Mouse (Mus musculus) bone marrow macrophage, adult 2 months (primary cell): ENCODE results near the gene Prep.

ENCODE experiments used
- CTCF ChIP-seq: IDR thresholded peaks from 2 replicates; pipeline ENCODE4 v1.5.1; 2012; ENCODE audit warnings: low read depth, mild to moderate bottlenecking, low read length, moderate library complexity
- POLR2A ChIP-seq: IDR thresholded peaks from 2 replicates; pipeline ENCODE4 v1.6.1; 2012; ENCODE audit warnings: mild to moderate bottlenecking, low read depth, low read length, borderline replicate concordance

DNA sequence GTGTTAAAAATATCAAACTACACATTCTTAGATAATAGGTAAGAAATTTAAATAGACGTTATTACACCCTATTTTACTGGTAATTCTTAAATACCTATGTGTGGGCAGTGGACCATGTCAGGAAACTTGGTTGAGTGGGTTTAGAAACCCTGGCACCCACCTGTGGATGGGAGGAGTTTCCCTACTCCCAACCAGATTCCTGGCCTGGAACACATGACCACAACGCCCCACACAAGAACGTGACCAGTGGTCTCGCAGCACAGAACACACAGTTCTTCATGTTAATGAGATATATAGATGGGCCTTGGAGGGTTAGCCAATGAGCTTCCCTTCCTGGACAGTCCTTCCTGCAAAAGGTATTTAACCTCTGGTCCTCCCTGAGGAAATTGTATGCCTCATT lies 39.5 kb downstream of the Prep start:
- TF ChIP-seq CTCF, result no peak
- no peak for TF ChIP-seq POLR2A
